Mouse (Mus musculus) CH12.LX (cell line): ENCODE measurements at regions not wholly inside any gene's neighbourhood (a gene's known extent, or its start where the extent isn't known, plus 50 kb on each side); places are given as distances from the start of the nearest gene placed in this dataset.

Experiments
- DNase-seq: peaks from one replicate; pipeline ENCODE4 v3.0.0-alpha.2; 2013; ENCODE audit errors: extremely low read depth
- H3K27ac ChIP-seq: 2 replicates; pipeline ENCODE4 v1.5.1; 2012; ENCODE audit warnings: low read depth, mild to moderate bottlenecking, control low read depth, moderate library complexity; ENCODE audit not compliant: insufficient read depth
- H3K27me3 ChIP-seq: replicated peaks from 2 replicates; pipeline ENCODE3; 2012; ENCODE audit warnings: inconsistent platforms
- H3K36me3 ChIP-seq, 2 experiments: replicated peaks in 1 of 2; 2 replicates each; pipeline versions ENCODE3 to v1.6.1; 2012; ENCODE audit warnings: inconsistent platforms in 1 of 2, low read length in 1 of 2, mild to moderate bottlenecking in 1 of 2, mixed read lengths in 1 of 2, moderate library complexity in 1 of 2; ENCODE audit not compliant: control insufficient read depth in 1 of 2, insufficient read depth in 1 of 2
- H3K4me1 ChIP-seq, 2 experiments: 2 replicates each; pipeline ENCODE4 v1.6.1; 2012; ENCODE audit warnings: inconsistent platforms in 1 of 2, moderate library complexity in 1 of 2; ENCODE audit not compliant: insufficient read depth in 2 of 2, control insufficient read depth in 1 of 2
- H3K4me2 ChIP-seq: 2 replicates; pipeline ENCODE4 v1.6.1; 2012; ENCODE audit warnings: low read depth, mild to moderate bottlenecking, control low read depth; ENCODE audit not compliant: poor library complexity, insufficient read depth, severe bottlenecking
- H3K4me3 ChIP-seq, 3 experiments: fragments of 150-350 bp in 1 of 3; sonication (generic) in 1 of 3; replicated peaks in 1 of 3; 2 replicates each; pipeline versions ENCODE3 to v1.5.1; 2011 to 2012; ENCODE audit warnings: low read depth in 2 of 3, low read length in 2 of 3, mild to moderate bottlenecking in 2 of 3, moderate library complexity in 2 of 3, control low read depth in 1 of 3, improper control_type of control experiment in 1 of 3, inconsistent platforms in 1 of 3, mixed read lengths in 1 of 3; ENCODE audit not compliant: poor library complexity in 1 of 3
- H3K79me2 ChIP-seq: replicated peaks from 2 replicates; pipeline ENCODE4 v1.6.1; 2012; ENCODE audit warnings: mild to moderate bottlenecking, moderate library complexity; ENCODE audit not compliant: control insufficient read depth, poor library complexity, insufficient read depth, severe bottlenecking; ENCODE audit errors: extremely low read depth
- H3K9ac ChIP-seq: 2 replicates; pipeline ENCODE4 v1.6.1; 2012; ENCODE audit warnings: low read depth, mild to moderate bottlenecking, control low read depth, moderate library complexity; ENCODE audit not compliant: insufficient read depth
- H3K9me3 ChIP-seq: replicated peaks from 2 replicates; pipeline ENCODE3; 2012; ENCODE audit warnings: low read length, inconsistent platforms, mixed read lengths
- BHLHE40 ChIP-seq: IDR thresholded peaks from 2 replicates; pipeline ENCODE4 v1.6.1; 2011; ENCODE audit warnings: mild to moderate bottlenecking, low read depth, low read length, improper control_type of control experiment
- IRF4 ChIP-seq: IDR thresholded peaks from 2 replicates; pipeline ENCODE4 v1.6.1; 2014; ENCODE audit warnings: low read depth, mild to moderate bottlenecking, inconsistent platforms, low read length, improper control_type of control experiment
- JUN ChIP-seq: IDR thresholded peaks from 2 replicates; pipeline ENCODE4 v1.6.1; 2011; ENCODE audit warnings: low read depth, mild to moderate bottlenecking, low read length, improper control_type of control experiment, moderate library complexity; ENCODE audit not compliant: insufficient read depth
- MAX ChIP-seq: IDR thresholded peaks from 2 replicates; pipeline ENCODE4 v1.6.1; 2011; ENCODE audit warnings: low read length, improper control_type of control experiment
- SIN3A ChIP-seq: IDR thresholded peaks from 2 replicates; pipeline ENCODE4 v1.6.1; 2012; ENCODE audit warnings: low read length, improper control_type of control experiment, inconsistent platforms
- TBP ChIP-seq: conservative IDR thresholded peaks from 2 replicates; pipeline ENCODE4 v1.6.1; 2011; ENCODE audit warnings: low read depth, low read length, improper control_type of control experiment
- UBTF ChIP-seq: IDR thresholded peaks from 2 replicates; pipeline ENCODE4 v1.6.1; 2012; ENCODE audit warnings: low read depth, mild to moderate bottlenecking, inconsistent platforms, low read length, improper control_type of control experiment, moderate library complexity
- USF1 ChIP-seq: IDR thresholded peaks from 2 replicates; pipeline ENCODE4 v1.6.1; 2014; ENCODE audit warnings: low read depth, mild to moderate bottlenecking, inconsistent platforms, low read length, improper control_type of control experiment
- USF2 ChIP-seq: conservative IDR thresholded peaks from 2 replicates; pipeline ENCODE4 v1.6.1; 2011; ENCODE audit warnings: low read depth, low read length, improper control_type of control experiment
- ZNF384 ChIP-seq: IDR thresholded peaks from 2 replicates; pipeline ENCODE4 v1.6.1; 2012; ENCODE audit warnings: low read depth, low read length, improper control_type of control experiment, inconsistent platforms
- dilution Hi-C: fragments of 300-500 bp; cut with MboI; formaldehyde crosslinking; loops from 2 replicates; pipeline ENCODE4 v1.14.3; 2020; ENCODE audit warnings: low sequenced_read_pairs; ENCODE audit not compliant: extremely low pct_unique_long_range_greater_than_20kb, extremely low pct_ligation_motif_present
- in situ Hi-C: fragments of 300-500 bp; cut with MboI; formaldehyde crosslinking; loops from 3 replicates; pipeline ENCODE4 v1.14.3; 2019; ENCODE audit warnings: low sequenced_read_pairs, low pct_ligation_motif_present, low pct_unique_long_range_greater_than_20kb, mixed read lengths

- Histone ChIP-seq H3K9ac (no peak overlapping the region), H3K27me3 (no peaks in the 10 kb centered on the region), H3K4me2 (no peak overlapping the region), H3K4me1 (no peaks in the 10 kb centered on the region; a peak in 1 of 4 replicates), H3K4me3 (no peak overlapping the region), H3K9me3 (no peaks in the 10 kb centered on the region), H3K27ac (no peak overlapping the region), H3K36me3 (no peaks in the 10 kb centered on the region), H3K79me2 (no peaks in the 10 kb centered on the region)
- dilution Hi-C loops (no loop called here), in situ Hi-C loops (no loop called here)
- DNase-seq = no peak
- TF ChIP-seq ZNF384 = no peak
- no peak for TF ChIP-seq TBP
- TF ChIP-seq MAX = no peak
- no peak for TF ChIP-seq JUN
- TF ChIP-seq IRF4 = no peak
- no peak for TF ChIP-seq BHLHE40
- TF ChIP-seq USF1 = no peak
- TF ChIP-seq SIN3A = no peak
- no peak for TF ChIP-seq USF2
- TF ChIP-seq UBTF = no peak
Measured at GRCm38 (mm10) chr15:31173309-31174115, 50.6 kb upstream of the Dap start.
